Mouse (Mus musculus) kidney, adult 11 months (tissue): ENCODE data around the gene Bcat1.

Source experiments
- DNase-seq: peaks from one replicate; pipeline ENCODE4 v3.0.0; 2022

The Bcat1 gene

GRCm38 (mm10) chr6:145091998-145092397 lies 16.0 kb upstream of the Bcat1 start:
- DNase-seq = no peak

GRCm38 (mm10) chr6:145090928-145091327 lies 14.9 kb upstream of the Bcat1 start:
- no peak for DNase-seq

- no peak for DNase-seq
Measured at GRCm38 (mm10) chr6:145090201-145090863, 14.3 kb upstream of the Bcat1 start.

- DNase-seq = no peak
Measured at GRCm38 (mm10) chr6:145089373-145089772, 13.4 kb upstream of the Bcat1 start.

- DNase-seq = no peak
Measured at GRCm38 (mm10) chr6:145088451-145089113, 12.6 kb upstream of the Bcat1 start.

- no peak for DNase-seq
Measured at GRCm38 (mm10) chr6:145084343-145085117, 8.5 kb upstream of the Bcat1 start.

GRCm38 (mm10) chr6:145081721-145082120 lies 5.7 kb upstream of the Bcat1 start:
- DNase-seq = no peak

- no peak for DNase-seq
Measured at GRCm38 (mm10) chr6:145079087-145079759, 3.2 kb upstream of the Bcat1 start.

- no peak for DNase-seq
Measured at GRCm38 (mm10) chr6:145076286-145076685, 302 bp upstream of the Bcat1 start.

- DNase-seq = no peak
Measured at GRCm38 (mm10) chr6:145075088-145075547, 866 bp downstream of the Bcat1 start.

GRCm38 (mm10) chr6:145074461-145074860 lies 1.5 kb downstream of the Bcat1 start:
- no peak for DNase-seq

- no peak for DNase-seq
Measured at GRCm38 (mm10) chr6:145069921-145070320, 6.1 kb downstream of the Bcat1 start.

- no peak for DNase-seq
Measured at GRCm38 (mm10) chr6:145069397-145069796, 6.6 kb downstream of the Bcat1 start.

- no peak for DNase-seq
Measured at GRCm38 (mm10) chr6:145067679-145068078, 8.3 kb downstream of the Bcat1 start.

GRCm38 (mm10) chr6:145066416-145066815 lies 9.6 kb downstream of the Bcat1 start:
- no peak for DNase-seq

- DNase-seq = no peak
Measured at GRCm38 (mm10) chr6:145065301-145065845, 10.6 kb downstream of the Bcat1 start.

- DNase-seq = no peak
Measured at GRCm38 (mm10) chr6:145064104-145064503, 11.9 kb downstream of the Bcat1 start.

GRCm38 (mm10) chr6:145063212-145063868 lies 12.6 kb downstream of the Bcat1 start:
- no peak for DNase-seq

GRCm38 (mm10) chr6:145062763-145063162 lies 13.2 kb downstream of the Bcat1 start:
- DNase-seq = no peak

GRCm38 (mm10) chr6:145061361-145061760 lies 14.6 kb downstream of the Bcat1 start:
- no peak for DNase-seq

GRCm38 (mm10) chr6:145056102-145056501 lies 19.9 kb downstream of the Bcat1 start:
- peak; percentile 26 for DNase-seq

- no peak for DNase-seq
Measured at GRCm38 (mm10) chr6:145055277-145055858, 20.6 kb downstream of the Bcat1 start.
